In the genomic region with DNA sequence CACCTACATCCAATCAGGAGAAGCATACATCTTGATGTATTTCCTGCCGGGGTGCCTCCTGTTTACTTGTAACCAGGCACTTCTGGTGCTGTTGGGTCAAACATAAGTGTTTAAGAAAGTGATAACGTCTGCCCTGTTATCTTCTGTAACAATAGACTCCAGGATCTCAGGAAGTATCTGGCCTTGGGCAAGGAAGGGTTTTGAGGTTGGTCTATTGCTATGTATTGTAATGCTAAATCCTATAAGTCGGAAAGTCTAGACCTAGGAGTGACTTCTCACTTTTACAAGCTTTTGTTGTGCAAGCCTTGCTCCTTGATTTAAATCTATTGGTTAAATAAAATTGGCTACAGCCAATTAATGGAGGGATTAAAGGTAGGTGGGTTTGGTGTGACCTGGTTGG, we compare ENCODE assay signal across 23 mouse cellular contexts. TPM values are rescaled to one million over a fixed set of nuclear protein-coding genes. Genes with fewer than 3 reads are reported as not detected.
DNase-seq lines count a peak whose midpoint lies in the region; ATAC-seq lines count a peak whose summit lies in the region.
"Had no signal": no experiment of that assay in that cellular context is flagged by ENCODE, and none has a peak within 500 bp of the region (broad histone marks: within the 10 kb centered on the region; RNA-seq: fewer than 3 reads in every experiment).

No protein-coding gene starts in this region.

- DNase-seq in ES-CJ7 (ENCODE audit: low read depth, low spot score) (peak; percentile 91), R1 (ENCODE audit: low read depth, low spot score) (peak; percentile 97)
- DNase-seq in gastrocnemius, adult 8-10 months (ENCODE audit: low spot score in 2 of 2): no peak
- DNase-seq in embryonic facial prominence, embryonic 10.5 days (ENCODE audit: low spot score): no peak
- DNase-seq: adrenal gland, adult 8-10 months; adrenal gland, postnatal 14 days; adrenal gland, postnatal 36 days; cerebellum, adult 11-12 months; cerebellum, adult 2 months; cerebellum, adult 9-10 months; cerebellum, postnatal 10 days; cerebellum, postnatal 25 days had no signal

- no peak overlapping the region for H3K27ac ChIP-seq in embryonic facial prominence, embryonic 10.5 days (replicated peaks)
- H3K27ac ChIP-seq in hindbrain, embryonic 13.5 days: no peak overlapping the region
- H3K27ac ChIP-seq: embryonic facial prominence, embryonic 13.5 days; embryonic facial prominence, embryonic 15.5 days; forebrain, embryonic 10.5 days; forebrain, embryonic 12.5 days had no signal

- no peak for ATAC-seq in hindbrain, embryonic 13.5 days (ENCODE audit: low FRiP score)
- ATAC-seq: activated CD4-positive, CD25-positive, alpha-beta regulatory T cell, adult 4 months; forebrain, embryonic 14.5 days; forebrain, embryonic 16.5 days; Patski had no signal

- H3K36me3 ChIP-seq in embryonic facial prominence, embryonic 10.5 days (replicated peaks): no peaks in the 10 kb centered on the region
- no peaks in the 10 kb centered on the region for H3K36me3 ChIP-seq in hindbrain, embryonic 13.5 days
- H3K36me3 ChIP-seq: embryonic facial prominence, embryonic 13.5 days; embryonic facial prominence, embryonic 15.5 days; forebrain, embryonic 10.5 days; forebrain, embryonic 12.5 days; G1E had no signal

- no peak overlapping the region for H3K9ac ChIP-seq in hindbrain, embryonic 13.5 days
- H3K9ac ChIP-seq: embryonic facial prominence, embryonic 13.5 days; embryonic facial prominence, embryonic 15.5 days; forebrain, embryonic 12.5 days had no signal

- no peak overlapping the region for H3K4me2 ChIP-seq in hindbrain, embryonic 13.5 days
- H3K4me2 ChIP-seq: embryonic facial prominence, embryonic 13.5 days; embryonic facial prominence, embryonic 15.5 days; forebrain, embryonic 12.5 days had no signal

- no peaks in the 10 kb centered on the region for H3K27me3 ChIP-seq in embryonic facial prominence, embryonic 10.5 days (replicated peaks; ENCODE audit: low read depth, poor library complexity, severe bottlenecking)
- no peaks in the 10 kb centered on the region for H3K27me3 ChIP-seq in hindbrain, embryonic 13.5 days
- H3K27me3 ChIP-seq: embryonic facial prominence, embryonic 13.5 days; embryonic facial prominence, embryonic 15.5 days; forebrain, embryonic 12.5 days; Patski had no signal

- whole genome bisulfite sequencing in embryonic facial prominence, embryonic 10.5 days: 72% methylated on average over 3 of the region's 3 CpGs
- WGBS in hindbrain, embryonic 13.5 days: 75% methylated on average over 3 of the region's 3 CpGs

- no peaks in the 10 kb centered on the region; the same call in 1 of the 2 replicates for H3K9me3 ChIP-seq in embryonic facial prominence, embryonic 10.5 days
- no peaks in the 10 kb centered on the region for H3K9me3 ChIP-seq in hindbrain, embryonic 13.5 days
- H3K9me3 ChIP-seq: embryonic facial prominence, embryonic 13.5 days; embryonic facial prominence, embryonic 15.5 days; forebrain, embryonic 10.5 days; forebrain, embryonic 12.5 days; G1E had no signal

- H3K4me3 ChIP-seq in embryonic facial prominence, embryonic 10.5 days: no peak overlapping the region
- H3K4me3 ChIP-seq in hindbrain, embryonic 13.5 days: no peak overlapping the region
- H3K4me3 ChIP-seq: embryonic facial prominence, embryonic 13.5 days; embryonic facial prominence, embryonic 15.5 days; erythroblast, embryonic 14.5 days; forebrain, embryonic 10.5 days; forebrain, embryonic 12.5 days had no signal

- 0 out of 2 replicates have a peak, but pooled peaks cover 2% of the 10 kb centered on the region for H3K4me1 ChIP-seq in embryonic facial prominence, embryonic 10.5 days
- H3K4me1 ChIP-seq in hindbrain, embryonic 13.5 days (replicated peaks): 0 out of 2 replicates have a peak, but pooled peaks cover 3% of the 10 kb centered on the region
- H3K4me1 ChIP-seq: embryonic facial prominence, embryonic 13.5 days; embryonic facial prominence, embryonic 15.5 days had no signal

RNA-seq across cellular contexts. Expression of gene Steap2, which starts 4.5 kb away (rescaled TPM):
- total RNA-seq in gastrocnemius, adult 8-10 months (2022): under 1 TPM; 0.27 to 0.41 (median 0.37) TPM
- polyA plus RNA-seq in embryonic facial prominence, embryonic 10.5 days (2016; fragmentation: Nextera tagmentation; extraction: Ambion mirVana): 6.4 and 8.6 TPM in 2 replicates
- polyA plus RNA-seq in hindbrain, embryonic 13.5 days (2015; fragmentation: Nextera tagmentation; extraction: Ambion mirVana): 5.1 and 5.2 TPM in 2 replicates
- polyA plus RNA-seq: G1E had no signal

RNA-seq across cellular contexts. Expression of gene Cfap69, which starts 34.8 kb away (rescaled TPM):
- total RNA-seq in gastrocnemius, adult 8-10 months (2022): under 1 TPM in 1 of 4 experiments, not detected in 3; 0.41 TPM
- polyA plus RNA-seq in embryonic facial prominence, embryonic 10.5 days (2016; fragmentation: Nextera tagmentation; extraction: Ambion mirVana): 2.3 and 2.9 TPM in 2 replicates
- 7.4 and 10.8 TPM in 2 replicates for polyA plus RNA-seq in hindbrain, embryonic 13.5 days (2015; fragmentation: Nextera tagmentation; extraction: Ambion mirVana)
- polyA plus RNA-seq: activated CD4-positive, CD25-positive, alpha-beta regulatory T cell, adult 4 months; G1E had no signal

RNA-seq across cellular contexts. Expression of gene Steap1, which starts 50.3 kb away (rescaled TPM):
- total RNA-seq in gastrocnemius, adult 8-10 months (2022): not detected
- 6.0 and 6.1 TPM in 2 replicates for polyA plus RNA-seq in embryonic facial prominence, embryonic 10.5 days (2016; fragmentation: Nextera tagmentation; extraction: Ambion mirVana)
- 1.5 and 2.1 TPM in 2 replicates for polyA plus RNA-seq in hindbrain, embryonic 13.5 days (2015; fragmentation: Nextera tagmentation; extraction: Ambion mirVana)
- total RNA-seq: G1E had no signal
- polyA plus RNA-seq: activated CD4-positive, CD25-positive, alpha-beta regulatory T cell, adult 4 months; erythroblast, embryonic 14.5 days; G1E had no signal

Comparison
In these comparisons a context has a peak if more than half of its experiments do, and no peak if none do; other contexts are left out.
1. DNase-seq: peak in ES-CJ7 (single experiment) and R1 (single experiment); none in gastrocnemius, adult 8-10 months (0 of 2) and embryonic facial prominence, embryonic 10.5 days (single experiment).